Mouse (Mus musculus): ENCODE results near the gene Gm45213. TPM values are rescaled to one million over a fixed set of nuclear protein-coding genes. Genes with fewer than 3 reads are reported as not detected.
A peak's percentile ranks its signal among the peaks of the same experiment; 100 is the strongest.

Gene Gm45213
- polyA plus RNA-seq, 1 experiment from 2014 or later: not detected

GRCm38 (mm10) chr7:66092656-66093055 is 49.3 kb downstream of the Gm45213 start:
- ATAC-seq (ENCODE audit: insufficient read depth, low FRiP score, low TSS enrichment): no peak
- Histone ChIP-seq H3K4me2 (ENCODE audit: low read depth) (no peak overlapping the region), H3K27ac (ENCODE audit: low read depth, low read length) (no peak overlapping the region), H3K27me3 (ENCODE audit: control insufficient read depth, insufficient read depth, low read length) (no peaks in the 10 kb centered on the region), H3K36me3 (ENCODE audit: control insufficient read depth, insufficient read depth, low read length) (peaks cover 9% of the 10 kb centered on the region), H3K9ac (ENCODE audit: low read length) (no peak overlapping the region), H3K9me3 (ENCODE audit: control insufficient read depth, low read length) (no peaks in the 10 kb centered on the region), H3K4me3 (ENCODE audit: low read depth, low read length) (no peak overlapping the region), H3K4me1 (ENCODE audit: control insufficient read depth, insufficient read depth, low read length) (no peaks in the 10 kb centered on the region)
- no peak for DNase-seq (ENCODE audit: low spot score)
- 86% methylated on average over 8 of the region's 8 CpGs for WGBS

GRCm38 (mm10) chr7:66094141-66094540 is 50.7 kb downstream of the Gm45213 start:
- peaks cover 2% of the 10 kb centered on the region for H3K36me3 ChIP-seq (ENCODE audit: control insufficient read depth, insufficient read depth, low read length)
- no peaks in the 10 kb centered on the region for H3K27me3 ChIP-seq (ENCODE audit: control insufficient read depth, insufficient read depth, low read length)
- DNase-seq (ENCODE audit: low spot score) (no peak), ATAC-seq (ENCODE audit: insufficient read depth, low FRiP score, low TSS enrichment) (no peak)
- H3K4me1 ChIP-seq (ENCODE audit: control insufficient read depth, insufficient read depth, low read length): no peaks in the 10 kb centered on the region
- H3K27ac ChIP-seq (ENCODE audit: low read depth, low read length): no peak overlapping the region
- H3K4me2 ChIP-seq (ENCODE audit: low read depth): no peak overlapping the region
- no peak overlapping the region for H3K4me3 ChIP-seq (ENCODE audit: low read depth, low read length)
- H3K9ac ChIP-seq (ENCODE audit: low read length): no peak overlapping the region
- WGBS: 83% methylated on average over 5 of the region's 5 CpGs
- H3K9me3 ChIP-seq (ENCODE audit: control insufficient read depth, low read length): no peaks in the 10 kb centered on the region

- Histone ChIP-seq H3K9me3 (ENCODE audit: control insufficient read depth, low read length) (no peaks in the 10 kb centered on the region), H3K27me3 (ENCODE audit: control insufficient read depth, insufficient read depth, low read length) (no peaks in the 10 kb centered on the region), H3K9ac (ENCODE audit: low read length) (no peak overlapping the region), H3K4me1 (ENCODE audit: control insufficient read depth, insufficient read depth, low read length) (no peaks in the 10 kb centered on the region), H3K27ac (ENCODE audit: low read depth, low read length) (no peak overlapping the region), H3K4me3 (ENCODE audit: low read depth, low read length) (no peak overlapping the region), H3K4me2 (ENCODE audit: low read depth) (no peak overlapping the region), H3K36me3 (ENCODE audit: control insufficient read depth, insufficient read depth, low read length) (no peaks in the 10 kb centered on the region)
- ATAC-seq (ENCODE audit: insufficient read depth, low FRiP score, low TSS enrichment): no peak
- no peak for DNase-seq (ENCODE audit: low spot score)
- WGBS: 75% methylated on average over 7 of the region's 7 CpGs
These were observed 55.4 kb downstream of the Gm45213 start for GRCm38 (mm10) chr7:66098803-66099202.

DNA sequence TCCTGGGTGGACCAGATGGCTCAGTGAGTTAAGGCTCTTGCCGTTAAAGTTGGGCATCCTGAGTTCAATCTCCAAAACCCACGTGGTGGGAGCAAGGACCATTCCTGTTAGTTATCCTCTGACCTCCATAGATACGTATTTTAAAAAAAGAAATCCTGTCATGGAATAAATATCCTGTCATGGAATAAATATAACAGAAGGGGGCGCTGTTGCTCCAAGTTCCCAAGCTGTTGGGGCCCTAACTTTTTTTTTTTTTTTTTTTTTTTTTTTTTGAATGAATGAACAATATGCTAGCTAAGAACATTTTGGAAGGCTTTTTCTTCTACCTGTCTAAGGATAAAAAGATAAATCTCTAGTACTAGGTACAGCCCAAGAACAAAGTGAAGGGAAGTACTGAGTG is 58.5 kb downstream of the Gm45213 start:
- no peak overlapping the region for H3K4me2 ChIP-seq (ENCODE audit: low read depth)
- no peak overlapping the region for H3K27ac ChIP-seq (ENCODE audit: low read depth, low read length)
- ATAC-seq (ENCODE audit: insufficient read depth, low FRiP score, low TSS enrichment): no peak
- WGBS: 13% methylated on average over 4 of the region's 4 CpGs
- H3K36me3 ChIP-seq (ENCODE audit: control insufficient read depth, insufficient read depth, low read length): no peaks in the 10 kb centered on the region
- DNase-seq (ENCODE audit: low spot score): no peak
- no peaks in the 10 kb centered on the region for H3K4me1 ChIP-seq (ENCODE audit: control insufficient read depth, insufficient read depth, low read length)
- no peak overlapping the region for H3K4me3 ChIP-seq (ENCODE audit: low read depth, low read length)
- H3K9ac ChIP-seq (ENCODE audit: low read length): no peak overlapping the region
- no peaks in the 10 kb centered on the region for H3K9me3 ChIP-seq (ENCODE audit: control insufficient read depth, low read length)
- no peaks in the 10 kb centered on the region for H3K27me3 ChIP-seq (ENCODE audit: control insufficient read depth, insufficient read depth, low read length)

DNA sequence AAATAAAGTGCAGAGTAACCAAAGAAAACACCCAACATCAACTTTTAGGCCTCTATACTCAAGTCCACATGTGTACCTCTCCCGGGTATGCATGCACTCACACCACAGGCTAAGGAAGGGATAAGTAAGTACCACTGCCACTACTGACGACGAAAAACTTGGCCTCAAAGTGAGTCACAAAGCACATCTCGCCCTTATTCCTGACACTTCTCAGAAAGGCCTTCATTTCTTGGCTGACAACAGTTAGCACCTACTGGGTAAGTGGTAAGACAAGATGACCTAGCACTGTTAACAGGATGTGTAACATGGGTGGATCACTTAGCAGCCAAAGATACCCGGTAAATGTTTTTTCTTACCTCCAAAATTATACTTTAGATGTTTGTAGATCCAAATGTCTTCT is 61.1 kb downstream of the Gm45213 start:
- no peak for ATAC-seq (ENCODE audit: insufficient read depth, low FRiP score, low TSS enrichment)
- DNase-seq (ENCODE audit: low spot score): no peak
- H3K4me3 ChIP-seq (ENCODE audit: low read depth, low read length): no peak overlapping the region

GRCm38 (mm10) chr7:66105771-66106170 is 62.4 kb downstream of the Gm45213 start:
- Histone ChIP-seq H3K4me3 (ENCODE audit: low read depth, low read length) (no peak overlapping the region), H3K36me3 (ENCODE audit: control insufficient read depth, insufficient read depth, low read length) (no peaks in the 10 kb centered on the region), H3K4me2 (ENCODE audit: low read depth) (no peak overlapping the region), H3K9me3 (ENCODE audit: control insufficient read depth, low read length) (no peaks in the 10 kb centered on the region), H3K9ac (ENCODE audit: low read length) (no peak overlapping the region), H3K27me3 (ENCODE audit: control insufficient read depth, insufficient read depth, low read length) (no peaks in the 10 kb centered on the region), H3K4me1 (ENCODE audit: control insufficient read depth, insufficient read depth, low read length) (no peaks in the 10 kb centered on the region; the same call in 1 of the 2 replicates), H3K27ac (ENCODE audit: low read depth, low read length) (no peak overlapping the region)
- WGBS: 70% methylated on average over 4 of the region's 4 CpGs
- no peak for DNase-seq (ENCODE audit: low spot score)
- no peak for ATAC-seq (ENCODE audit: insufficient read depth, low FRiP score, low TSS enrichment)

More for the DNA sequence above, 61.1 kb downstream of the Gm45213 start:
- Histone ChIP-seq H3K4me2 (ENCODE audit: low read depth) (no peak overlapping the region), H3K36me3 (ENCODE audit: control insufficient read depth, insufficient read depth, low read length) (no peaks in the 10 kb centered on the region), H3K27me3 (ENCODE audit: control insufficient read depth, insufficient read depth, low read length) (no peaks in the 10 kb centered on the region), H3K27ac (ENCODE audit: low read depth, low read length) (no peak overlapping the region), H3K9ac (ENCODE audit: low read length) (no peak overlapping the region), H3K4me1 (ENCODE audit: control insufficient read depth, insufficient read depth, low read length) (no peaks in the 10 kb centered on the region), H3K9me3 (ENCODE audit: control insufficient read depth, low read length) (no peaks in the 10 kb centered on the region)
- WGBS: 91% methylated on average over 5 of the region's 5 CpGs

GRCm38 (mm10) chr7:66106581-66107056 is 63.2 kb downstream of the Gm45213 start:
- no peaks in the 10 kb centered on the region for H3K9me3 ChIP-seq (ENCODE audit: control insufficient read depth, low read length)
- H3K36me3 ChIP-seq (ENCODE audit: control insufficient read depth, insufficient read depth, low read length): no peaks in the 10 kb centered on the region
- peaks cover 5% of the 10 kb centered on the region for H3K4me1 ChIP-seq (ENCODE audit: control insufficient read depth, insufficient read depth, low read length)
- no peaks in the 10 kb centered on the region for H3K27me3 ChIP-seq (ENCODE audit: control insufficient read depth, insufficient read depth, low read length)
- DNase-seq (ENCODE audit: low spot score): no peak
- H3K4me2 ChIP-seq (ENCODE audit: low read depth): no peak overlapping the region
- no peak overlapping the region for H3K27ac ChIP-seq (ENCODE audit: low read depth, low read length)
- no peak overlapping the region for H3K9ac ChIP-seq (ENCODE audit: low read length)
- ATAC-seq (ENCODE audit: insufficient read depth, low FRiP score, low TSS enrichment): no peak
- no peak overlapping the region for H3K4me3 ChIP-seq (ENCODE audit: low read depth, low read length)
- WGBS: 85% methylated on average over 7 of the region's 7 CpGs

DNA sequence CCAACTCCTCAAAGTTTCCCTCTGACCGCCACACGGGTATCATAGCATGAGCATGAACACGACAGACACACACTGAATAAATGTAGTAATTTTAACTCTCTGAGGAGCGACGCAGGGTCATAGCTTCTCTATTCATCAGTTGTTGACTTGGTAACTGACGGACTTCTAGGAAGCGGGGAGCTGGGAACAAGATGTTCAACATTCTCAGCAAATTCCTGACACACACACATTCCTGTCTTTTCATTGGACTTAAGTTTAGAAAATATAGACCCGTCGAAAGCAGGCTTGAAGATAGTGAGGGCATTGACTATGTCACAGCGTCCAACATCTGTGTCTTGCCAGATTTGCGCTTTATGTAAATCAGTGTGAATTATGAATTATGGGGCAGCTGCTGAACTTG is 63.8 kb downstream of the Gm45213 start:
- H3K4me2 ChIP-seq (ENCODE audit: low read depth): no peak overlapping the region
- H3K4me1 ChIP-seq (ENCODE audit: control insufficient read depth, insufficient read depth, low read length): peaks cover 5% of the 10 kb centered on the region
- H3K27me3 ChIP-seq (ENCODE audit: control insufficient read depth, insufficient read depth, low read length): no peaks in the 10 kb centered on the region
- no peak overlapping the region for H3K4me3 ChIP-seq (ENCODE audit: low read depth, low read length)
- H3K27ac ChIP-seq (ENCODE audit: low read depth, low read length): no peak overlapping the region
- WGBS: 78% methylated on average over 11 of the region's 11 CpGs
- H3K9me3 ChIP-seq (ENCODE audit: control insufficient read depth, low read length): no peaks in the 10 kb centered on the region
- ATAC-seq (ENCODE audit: insufficient read depth, low FRiP score, low TSS enrichment) (no peak), DNase-seq (ENCODE audit: low spot score) (no peak)
- H3K36me3 ChIP-seq (ENCODE audit: control insufficient read depth, insufficient read depth, low read length): no peaks in the 10 kb centered on the region
- no peak overlapping the region for H3K9ac ChIP-seq (ENCODE audit: low read length)

- Histone ChIP-seq H3K4me3 (ENCODE audit: low read depth, low read length) (no peak overlapping the region), H3K9ac (ENCODE audit: low read length) (no peak overlapping the region), H3K4me2 (ENCODE audit: low read depth) (no peak overlapping the region), H3K9me3 (ENCODE audit: control insufficient read depth, low read length) (no peaks in the 10 kb centered on the region), H3K27ac (ENCODE audit: low read depth, low read length) (no peak overlapping the region), H3K27me3 (ENCODE audit: control insufficient read depth, insufficient read depth, low read length) (no peaks in the 10 kb centered on the region), H3K36me3 (ENCODE audit: control insufficient read depth, insufficient read depth, low read length) (no peaks in the 10 kb centered on the region), H3K4me1 (ENCODE audit: control insufficient read depth, insufficient read depth, low read length) (peaks cover 5% of the 10 kb centered on the region)
- WGBS: 14% methylated on average over 7 of the region's 7 CpGs
- ATAC-seq (ENCODE audit: insufficient read depth, low FRiP score, low TSS enrichment) (no peak), DNase-seq (ENCODE audit: low spot score) (peak; percentile 40)
These were observed 64.5 kb downstream of the Gm45213 start for GRCm38 (mm10) chr7:66107930-66108329.
